Mouse (Mus musculus) macrophage (primary cell): ENCODE results near the gene Gstm5. TPM values are rescaled to one million over a fixed set of nuclear protein-coding genes. Genes with fewer than 3 reads are reported as not detected.

Source experiments
- H3K27ac ChIP-seq: fragments of 350-480 bp; formaldehyde crosslinking; 2 replicates; pipeline ENCODE4 v1.9.0; 2021
- H3K36me3 ChIP-seq: fragments of 350-480 bp; formaldehyde crosslinking; 2 replicates; pipeline ENCODE4 v1.9.0; 2021; ENCODE audit errors: inconsistent target
- H3K4me3 ChIP-seq: fragments of 350-480 bp; formaldehyde crosslinking; 2 replicates; pipeline ENCODE4 v1.9.0; 2021; ENCODE audit errors: inconsistent target
- H3K79me2 ChIP-seq: fragments of 350-480 bp; formaldehyde crosslinking; 2 replicates; pipeline ENCODE4 v1.9.0; 2021; ENCODE audit errors: inconsistent target
- WGBS: methylation state at CpG from one replicate; pipeline ENCODE4 v1.1.7; 2026; ENCODE audit warnings: inconsistent platforms; ENCODE audit not compliant: missing documents; 5-methylcytosine and 5-hydroxymethylcytosine counted together
- polyA plus RNA-seq: library from polyadenylated mRNA; stranded (reverse); fragments of 250-400 nt; gene quantifications from 3 replicates; pipeline ENCODE4 v1.2.4, GENCODE M21; 2018; ENCODE audit warnings: inconsistent platforms

Gene Gstm5
- polyA plus RNA-seq, 1 experiment from 2014 or later, result 14.8 TPM

DNA sequence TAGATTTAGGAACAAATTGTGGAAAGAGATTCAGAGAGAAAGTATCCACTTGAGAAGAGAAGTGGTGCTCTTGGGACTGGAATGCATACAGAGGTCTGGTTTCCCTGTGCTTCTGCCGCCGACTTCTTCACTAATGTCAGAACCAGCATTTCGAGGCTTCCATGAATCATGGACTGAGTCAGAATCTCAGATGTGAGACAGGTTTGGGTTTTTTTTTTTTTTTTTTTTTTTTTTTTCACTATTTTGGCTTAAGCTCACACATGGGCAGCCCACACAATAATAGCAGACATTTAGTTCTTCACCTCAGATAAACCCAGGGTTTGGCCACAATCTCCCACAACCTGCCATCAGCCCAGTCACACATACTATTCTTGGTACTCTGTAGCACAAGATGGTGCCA lies 39.6 kb downstream of the Gstm5 start:
- Histone ChIP-seq H3K27ac (no peak overlapping the region), H3K36me3 (no peaks in the 10 kb centered on the region), H3K4me3 (no peak overlapping the region), H3K79me2 (no peaks in the 10 kb centered on the region)
- WGBS, result 89% methylated on average over 3 of the region's 3 CpGs

DNA sequence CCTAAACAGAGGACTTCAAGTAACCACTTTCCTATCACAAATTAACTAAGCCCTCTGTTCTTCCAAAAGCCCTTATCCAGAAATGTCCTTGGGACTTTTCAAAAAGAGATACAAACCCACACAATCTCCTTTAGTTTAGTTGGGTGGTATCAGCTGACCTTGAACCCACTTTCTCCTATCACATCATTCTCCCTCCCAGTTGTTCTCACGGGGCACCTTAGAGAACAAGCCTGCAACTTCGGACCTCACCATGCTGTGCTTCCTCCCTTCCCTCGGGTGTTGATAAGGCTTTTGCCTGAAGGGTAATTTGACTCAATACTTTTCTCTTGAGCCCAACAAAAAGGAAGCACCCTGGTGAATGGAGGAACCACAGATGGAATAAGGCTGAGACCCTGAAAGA lies 40.3 kb downstream of the Gstm5 start:
- H3K27ac ChIP-seq, result no peak overlapping the region
- WGBS, result 65% methylated on average over 3 of the region's 3 CpGs
- H3K36me3 ChIP-seq, result no peaks in the 10 kb centered on the region
- H3K4me3 ChIP-seq, result no peak overlapping the region
- H3K79me2 ChIP-seq, result no peaks in the 10 kb centered on the region

DNA sequence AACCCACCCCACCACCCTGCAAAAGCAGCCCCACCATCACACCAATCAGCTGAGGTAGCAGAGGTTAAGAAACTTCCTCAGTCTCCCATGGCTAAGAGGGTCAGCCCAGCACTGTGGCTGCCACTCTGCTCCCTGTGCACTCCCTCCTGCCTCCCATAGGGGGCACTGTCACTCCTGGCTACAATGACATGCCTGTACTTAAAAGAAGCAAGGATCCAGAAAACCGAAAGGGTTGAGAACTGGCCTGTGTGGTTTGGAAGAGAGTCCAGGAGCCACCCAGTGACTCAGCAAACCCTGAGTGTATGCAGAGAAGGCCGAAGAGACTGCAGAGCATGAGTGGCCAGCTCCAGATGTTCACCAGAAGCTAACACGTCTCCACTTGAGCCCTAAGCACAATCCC lies 43.8 kb downstream of the Gstm5 start:
- Histone ChIP-seq H3K27ac (peak overlapping the region; percentile 55), H3K79me2 (no peaks in the 10 kb centered on the region), H3K4me3 (no peak overlapping the region), H3K36me3 (no peaks in the 10 kb centered on the region)
- 8% methylated on average over 3 of the region's 3 CpGs for WGBS

DNA sequence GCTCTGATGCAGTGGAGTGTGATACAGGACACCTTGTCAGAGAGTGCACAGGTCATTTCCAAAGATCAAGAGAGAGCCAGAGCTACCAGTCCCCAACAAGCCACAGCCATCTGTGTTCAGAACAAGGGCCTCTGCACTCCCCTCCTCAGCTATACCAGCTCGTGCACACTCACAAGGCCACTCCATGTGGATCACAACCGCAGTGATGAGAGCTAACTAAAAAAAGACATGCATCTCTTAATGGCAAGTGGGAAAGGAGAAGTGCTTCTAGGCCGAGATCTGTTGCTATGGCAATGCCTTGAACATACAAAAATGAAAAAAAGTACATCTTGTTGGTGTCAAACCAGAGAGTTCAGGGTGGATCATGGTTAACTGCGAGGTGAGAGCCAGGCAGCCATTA lies 44.2 kb downstream of the Gstm5 start:
- Histone ChIP-seq H3K27ac (peak overlapping the region; percentile 55), H3K36me3 (no peaks in the 10 kb centered on the region), H3K4me3 (no peak overlapping the region), H3K79me2 (no peaks in the 10 kb centered on the region)
- WGBS, result 11% methylated on average over 4 of the region's 4 CpGs

DNA sequence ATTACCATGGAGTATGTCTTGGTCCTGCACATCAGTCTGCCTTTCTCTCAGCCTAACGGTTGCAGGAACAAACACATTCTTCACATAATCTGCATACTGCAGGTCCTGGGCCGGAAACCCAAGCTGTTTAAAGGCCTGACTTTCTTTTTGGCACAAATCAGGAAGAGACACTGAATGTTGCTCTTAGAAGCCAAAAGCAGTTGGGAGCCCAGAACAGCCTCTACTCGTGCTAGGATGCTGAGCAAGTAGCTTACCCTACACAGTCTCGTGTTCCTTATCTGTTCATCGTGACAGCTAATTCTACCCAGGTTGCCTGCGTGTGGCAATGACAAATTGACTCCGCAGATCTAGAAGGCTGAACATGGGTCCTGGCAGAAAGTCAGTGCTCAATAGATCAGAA lies 44.9 kb downstream of the Gstm5 start:
- no peaks in the 10 kb centered on the region for H3K79me2 ChIP-seq
- 69% methylated on average over 7 of the region's 7 CpGs for WGBS
- no peak overlapping the region for H3K4me3 ChIP-seq
- no peak overlapping the region for H3K27ac ChIP-seq
- H3K36me3 ChIP-seq, result no peaks in the 10 kb centered on the region

DNA sequence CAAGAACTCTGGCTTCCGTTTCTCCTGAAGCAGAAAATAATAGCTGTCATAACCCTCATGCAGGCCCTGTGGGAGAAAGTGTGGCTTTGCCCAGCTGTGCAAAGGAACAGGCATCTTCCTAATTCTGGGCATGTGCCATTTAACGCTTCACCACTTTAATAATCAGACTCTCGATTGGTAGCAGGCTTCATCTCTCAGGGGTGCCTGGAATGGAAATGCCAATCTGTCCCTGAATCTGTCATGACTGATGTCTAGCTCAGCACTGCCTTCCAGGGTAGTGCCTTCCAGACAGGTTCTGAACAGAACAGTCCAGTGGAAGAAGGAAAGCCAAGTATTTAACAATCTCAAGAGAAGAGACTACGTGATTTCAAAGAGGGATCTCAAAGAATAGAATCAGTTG lies 45.6 kb downstream of the Gstm5 start:
- Histone ChIP-seq H3K27ac (no peak overlapping the region), H3K36me3 (no peaks in the 10 kb centered on the region), H3K79me2 (no peaks in the 10 kb centered on the region), H3K4me3 (no peak overlapping the region)
- 94% methylated on average over 4 of the region's 4 CpGs for WGBS

DNA sequence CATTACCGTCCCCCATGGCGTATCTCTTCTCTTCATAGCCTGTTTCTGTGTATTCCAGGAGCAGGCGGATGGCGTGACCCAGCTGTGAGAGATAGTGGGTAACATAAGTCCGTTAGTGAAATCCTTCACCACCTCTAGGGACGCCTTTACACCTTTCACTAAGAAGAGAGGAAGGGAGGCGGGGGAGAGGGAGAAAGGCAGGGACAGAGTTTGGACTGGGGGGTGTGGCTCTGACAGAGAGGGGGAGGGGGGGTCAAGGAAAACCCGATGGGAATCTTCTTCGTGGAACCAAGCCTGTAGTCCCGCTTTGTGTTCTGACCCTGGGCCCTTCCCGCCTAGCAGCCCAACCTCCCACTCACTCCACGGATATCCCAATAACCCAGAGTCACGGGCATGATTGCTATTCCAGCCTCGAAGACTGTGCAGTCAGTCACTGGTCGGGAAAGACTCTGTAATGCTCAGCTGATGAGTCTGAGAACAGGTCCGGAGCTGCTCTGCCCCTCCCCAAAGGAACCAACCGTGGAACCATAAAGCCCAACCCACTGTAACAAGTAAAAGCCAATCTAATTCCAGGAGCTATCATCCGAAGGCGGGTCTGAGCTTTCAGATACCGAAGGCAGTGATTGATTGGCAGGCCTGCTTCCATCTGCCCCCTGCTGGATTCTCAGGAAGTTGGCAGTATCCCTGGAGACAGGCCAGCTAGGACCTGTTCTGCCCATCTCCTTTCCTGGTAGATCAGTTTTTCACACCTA lies 47.8 kb downstream of the Gstm5 start, which contains the start of gene Gstm6:
TSS of gene Gstm6 (minus strand) at position 511 of the 752 bp plus-strand sequence.
- Histone ChIP-seq H3K79me2 (no peaks in the 10 kb centered on the region), H3K27ac (no peak within 1 kb of the TSS), H3K4me3 (no peak within 1 kb of the TSS), H3K36me3 (no peaks in the 10 kb centered on the region)
- 82% methylated on average over 20 of the region's 20 CpGs for WGBS

DNA sequence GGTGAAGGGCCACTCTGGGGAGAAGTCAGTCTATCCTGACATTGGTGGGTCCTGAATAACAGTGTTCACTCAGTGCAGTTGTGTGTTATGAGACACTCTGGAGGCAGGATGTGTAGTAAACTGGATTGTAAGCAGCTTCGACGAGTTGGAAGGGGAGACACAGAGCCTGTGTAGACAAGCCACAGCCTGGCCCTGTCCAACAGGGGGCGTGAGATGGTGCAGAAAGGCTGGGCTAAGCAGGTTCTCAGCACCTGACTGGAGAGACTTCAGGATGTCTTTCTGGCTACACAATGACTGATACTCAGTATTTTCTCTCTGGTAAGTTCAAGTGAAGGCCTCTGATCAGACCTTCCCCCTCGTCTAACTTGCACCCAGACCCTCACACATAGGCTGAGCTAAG lies 50.1 kb downstream of the Gstm5 start:
- H3K4me3 ChIP-seq, result no peak overlapping the region
- 79% methylated on average over 4 of the region's 4 CpGs for WGBS
- no peaks in the 10 kb centered on the region for H3K79me2 ChIP-seq
- no peak overlapping the region for H3K27ac ChIP-seq
- no peaks in the 10 kb centered on the region for H3K36me3 ChIP-seq

Other genes with a start within 250 kb of the Gstm5 start
- 55.7 to 68.7 TPM (median 62.3 TPM) in 3 replicates for gene Ahcyl1, start 199.3 kb upstream of the Gstm5 start, polyA plus RNA-seq
- 11.6 to 36.6 TPM (median 21.9 TPM) in 3 replicates for gene Csf1, start 135.4 kb upstream of the Gstm5 start, polyA plus RNA-seq
- not detected in 3 replicates for gene Eps8l3, start 18.6 kb upstream of the Gstm5 start, polyA plus RNA-seq
- gene Gstm7, start 36.0 kb downstream of the Gstm5 start, polyA plus RNA-seq, result 0.27 to 0.37 TPM in 2 of 3 replicates, not detected in the other
- not detected in 3 replicates for gene Gstm6, start 47.9 kb downstream of the Gstm5 start, polyA plus RNA-seq
- not detected in 3 replicates for gene Gstm3, start 73.5 kb downstream of the Gstm5 start, polyA plus RNA-seq
- 5.8 to 12.2 TPM (median 10.0 TPM) in 3 replicates for gene Gstm2, start 90.6 kb downstream of the Gstm5 start, polyA plus RNA-seq
- gene Gstm1, start 122.2 kb downstream of the Gstm5 start, polyA plus RNA-seq, result 150 to 391 TPM (median 384 TPM) in 3 replicates
- 10.1 to 17.6 TPM (median 15.1 TPM) in 3 replicates for gene Gstm4, start 149.1 kb downstream of the Gstm5 start, polyA plus RNA-seq
- gene Ampd2, start 190.8 kb downstream of the Gstm5 start, polyA plus RNA-seq, result 7.1 to 19.1 TPM (median 17.7 TPM) in 3 replicates
- gene Gnat2, start 197.0 kb downstream of the Gstm5 start, polyA plus RNA-seq, result not detected in 3 replicates